Mouse (Mus musculus): ENCODE results near the gene Hikeshi. TPM values are rescaled to one million over a fixed set of nuclear protein-coding genes. Genes with fewer than 3 reads are reported as not detected.

Gene Hikeshi
- 133 and 140 TPM in 2 replicates for polyA plus RNA-seq (2014; fragmentation: Nextera tagmentation; extraction: Ambion mirVana)

- Histone ChIP-seq H3K9me3 (ENCODE audit: control insufficient read depth, low read length) (no peaks in the 10 kb centered on the region), H3K4me3 (ENCODE audit: low read depth, low read length) (peak within 1 kb of the TSS; percentile 71), H3K36me3 (ENCODE audit: control insufficient read depth, insufficient read depth, low read length) (no peaks in the 10 kb centered on the region), H3K9ac (ENCODE audit: low read length) (peak within 1 kb of the TSS; percentile 63), H3K27ac (ENCODE audit: low read depth, low read length) (0 out of 2 replicates have a peak within 1 kb of the TSS, but pooled peaks have one; percentile 14), H3K27me3 (ENCODE audit: control insufficient read depth, insufficient read depth, low read length) (no peaks in the 10 kb centered on the region), H3K4me2 (ENCODE audit: low read depth) (peak within 1 kb of the TSS; percentile 60), H3K4me1 (ENCODE audit: control insufficient read depth, insufficient read depth, low read length) (peaks cover 5% of the 10 kb centered on the region)
- peak; percentile 99 for ATAC-seq (ENCODE audit: insufficient read depth, low FRiP score, low TSS enrichment)
- under 1% methylated on average over 45 of the region's 45 CpGs for WGBS
- peak; percentile 92 for DNase-seq (ENCODE audit: low spot score)
Measured at GRCm38 (mm10) chr7:89940571-89941463, at the start of gene Hikeshi. Hikeshi (minus strand) TSS chr7:89941204.

- H3K9me3 ChIP-seq (ENCODE audit: control insufficient read depth, low read length): no peaks in the 10 kb centered on the region
- H3K9ac ChIP-seq (ENCODE audit: low read length): no peak overlapping the region
- ATAC-seq (ENCODE audit: insufficient read depth, low FRiP score, low TSS enrichment) (no peak), DNase-seq (ENCODE audit: low spot score) (no peak)
- no peaks in the 10 kb centered on the region for H3K36me3 ChIP-seq (ENCODE audit: control insufficient read depth, insufficient read depth, low read length)
- no peaks in the 10 kb centered on the region for H3K4me1 ChIP-seq (ENCODE audit: control insufficient read depth, insufficient read depth, low read length)
- no peak overlapping the region for H3K4me3 ChIP-seq (ENCODE audit: low read depth, low read length)
- H3K4me2 ChIP-seq (ENCODE audit: low read depth): no peak overlapping the region
- H3K27ac ChIP-seq (ENCODE audit: low read depth, low read length): no peak overlapping the region
- no peaks in the 10 kb centered on the region for H3K27me3 ChIP-seq (ENCODE audit: control insufficient read depth, insufficient read depth, low read length)
Measured at GRCm38 (mm10) chr7:89984421-89984820, 43.4 kb upstream of the Hikeshi start.

GRCm38 (mm10) chr7:89983441-89983840, 42.4 kb upstream of the Hikeshi start:
- no peak for DNase-seq (ENCODE audit: low spot score)
- WGBS: 84% methylated on average over 2 of the region's 2 CpGs
- Histone ChIP-seq H3K9me3 (ENCODE audit: control insufficient read depth, low read length) (no peaks in the 10 kb centered on the region), H3K4me1 (ENCODE audit: control insufficient read depth, insufficient read depth, low read length) (peaks cover 7% of the 10 kb centered on the region; the same call in 1 of the 2 replicates), H3K27me3 (ENCODE audit: control insufficient read depth, insufficient read depth, low read length) (no peaks in the 10 kb centered on the region), H3K4me3 (ENCODE audit: low read depth, low read length) (no peak overlapping the region), H3K27ac (ENCODE audit: low read depth, low read length) (no peak overlapping the region), H3K4me2 (ENCODE audit: low read depth) (no peak overlapping the region), H3K9ac (ENCODE audit: low read length) (no peak overlapping the region), H3K36me3 (ENCODE audit: control insufficient read depth, insufficient read depth, low read length) (no peaks in the 10 kb centered on the region)
- no peak for ATAC-seq (ENCODE audit: insufficient read depth, low FRiP score, low TSS enrichment)

GRCm38 (mm10) chr7:89981557-89981956, 40.6 kb upstream of the Hikeshi start:
- DNase-seq (ENCODE audit: low spot score) (no peak), ATAC-seq (ENCODE audit: insufficient read depth, low FRiP score, low TSS enrichment) (peak; percentile 25; the same call in 1 of the 2 replicates)
- Histone ChIP-seq H3K4me3 (ENCODE audit: low read depth, low read length) (peak overlapping the region; percentile 71), H3K4me1 (ENCODE audit: control insufficient read depth, insufficient read depth, low read length) (peaks cover 8% of the 10 kb centered on the region; the same call in 1 of the 2 replicates), H3K36me3 (ENCODE audit: control insufficient read depth, insufficient read depth, low read length) (no peaks in the 10 kb centered on the region), H3K27ac (ENCODE audit: low read depth, low read length) (no peak overlapping the region), H3K9me3 (ENCODE audit: control insufficient read depth, low read length) (no peaks in the 10 kb centered on the region), H3K27me3 (ENCODE audit: control insufficient read depth, insufficient read depth, low read length) (no peaks in the 10 kb centered on the region), H3K4me2 (ENCODE audit: low read depth) (peak overlapping the region; percentile 70), H3K9ac (ENCODE audit: low read length) (peak overlapping the region; percentile 95)
- 23% methylated on average over 10 of the region's 10 CpGs for WGBS

- Histone ChIP-seq H3K36me3 (ENCODE audit: control insufficient read depth, insufficient read depth, low read length) (peaks cover under 1% of the 10 kb centered on the region; the same call in 1 of the 2 replicates), H3K4me1 (ENCODE audit: control insufficient read depth, insufficient read depth, low read length) (peaks cover 8% of the 10 kb centered on the region; the same call in 1 of the 2 replicates), H3K9me3 (ENCODE audit: control insufficient read depth, low read length) (no peaks in the 10 kb centered on the region), H3K4me3 (ENCODE audit: low read depth, low read length) (peak within 1 kb of the TSS; percentile 71), H3K4me2 (ENCODE audit: low read depth) (peak within 1 kb of the TSS; percentile 70), H3K27me3 (ENCODE audit: control insufficient read depth, insufficient read depth, low read length) (no peaks in the 10 kb centered on the region), H3K9ac (ENCODE audit: low read length) (peak within 1 kb of the TSS; percentile 95), H3K27ac (ENCODE audit: low read depth, low read length) (peak within 1 kb of the TSS; percentile 99)
- ATAC-seq (ENCODE audit: insufficient read depth, low FRiP score, low TSS enrichment) (peak; percentile 89), DNase-seq (ENCODE audit: low spot score) (peak; percentile 96)
- WGBS: under 1% methylated on average over 87 of the region's 87 CpGs
Measured at GRCm38 (mm10) chr7:89980485-89981422, 39.8 kb upstream of the Hikeshi start, which contains the start of gene Eed. Eed (minus strand) TSS chr7:89980983.

GRCm38 (mm10) chr7:89980133-89980484, 39.1 kb upstream of the Hikeshi start:
- H3K9me3 ChIP-seq (ENCODE audit: control insufficient read depth, low read length): no peaks in the 10 kb centered on the region
- H3K4me2 ChIP-seq (ENCODE audit: low read depth): peak overlapping the region; percentile 70
- peak overlapping the region; percentile 95 for H3K9ac ChIP-seq (ENCODE audit: low read length)
- peak overlapping the region; percentile 71 for H3K4me3 ChIP-seq (ENCODE audit: low read depth, low read length)
- under 1% methylated on average over 31 of the region's 31 CpGs for WGBS
- H3K4me1 ChIP-seq (ENCODE audit: control insufficient read depth, insufficient read depth, low read length): peaks cover 8% of the 10 kb centered on the region; the same call in 1 of the 2 replicates
- H3K27ac ChIP-seq (ENCODE audit: low read depth, low read length): peak overlapping the region; percentile 99
- ATAC-seq (ENCODE audit: insufficient read depth, low FRiP score, low TSS enrichment) (no peak), DNase-seq (ENCODE audit: low spot score) (no peak)
- H3K36me3 ChIP-seq (ENCODE audit: control insufficient read depth, insufficient read depth, low read length): peaks cover 2% of the 10 kb centered on the region; the same call in 1 of the 2 replicates
- H3K27me3 ChIP-seq (ENCODE audit: control insufficient read depth, insufficient read depth, low read length): no peaks in the 10 kb centered on the region

GRCm38 (mm10) chr7:89979432-89980130, 38.6 kb upstream of the Hikeshi start:
- no peaks in the 10 kb centered on the region for H3K9me3 ChIP-seq (ENCODE audit: control insufficient read depth, low read length)
- ATAC-seq (ENCODE audit: insufficient read depth, low FRiP score, low TSS enrichment) (no peak), DNase-seq (ENCODE audit: low spot score) (no peak)
- H3K9ac ChIP-seq (ENCODE audit: low read length): peak overlapping the region; percentile 95
- peak overlapping the region; percentile 71 for H3K4me3 ChIP-seq (ENCODE audit: low read depth, low read length)
- peaks cover 8% of the 10 kb centered on the region; the same call in 1 of the 2 replicates for H3K4me1 ChIP-seq (ENCODE audit: control insufficient read depth, insufficient read depth, low read length)
- H3K27me3 ChIP-seq (ENCODE audit: control insufficient read depth, insufficient read depth, low read length): no peaks in the 10 kb centered on the region
- H3K4me2 ChIP-seq (ENCODE audit: low read depth): peak overlapping the region; percentile 70
- peaks cover 2% of the 10 kb centered on the region; the same call in 1 of the 2 replicates for H3K36me3 ChIP-seq (ENCODE audit: control insufficient read depth, insufficient read depth, low read length)
- H3K27ac ChIP-seq (ENCODE audit: low read depth, low read length): 0 out of 2 replicates have a peak overlapping the region, but pooled peaks have one; percentile 99
- 4% methylated on average over 23 of the region's 23 CpGs for WGBS

GRCm38 (mm10) chr7:89976796-89977195, 35.8 kb upstream of the Hikeshi start:
- no peak overlapping the region for H3K4me2 ChIP-seq (ENCODE audit: low read depth)
- peaks cover 8% of the 10 kb centered on the region; the same call in 1 of the 2 replicates for H3K4me1 ChIP-seq (ENCODE audit: control insufficient read depth, insufficient read depth, low read length)
- ATAC-seq (ENCODE audit: insufficient read depth, low FRiP score, low TSS enrichment) (no peak), DNase-seq (ENCODE audit: low spot score) (no peak)
- no peak overlapping the region for H3K4me3 ChIP-seq (ENCODE audit: low read depth, low read length)
- H3K9me3 ChIP-seq (ENCODE audit: control insufficient read depth, low read length): no peaks in the 10 kb centered on the region
- H3K27me3 ChIP-seq (ENCODE audit: control insufficient read depth, insufficient read depth, low read length): no peaks in the 10 kb centered on the region
- 92% methylated on average over 7 of the region's 7 CpGs for WGBS
- peaks cover 2% of the 10 kb centered on the region; the same call in 1 of the 2 replicates for H3K36me3 ChIP-seq (ENCODE audit: control insufficient read depth, insufficient read depth, low read length)
- no peak overlapping the region for H3K9ac ChIP-seq (ENCODE audit: low read length)
- H3K27ac ChIP-seq (ENCODE audit: low read depth, low read length): no peak overlapping the region
